Mouse (Mus musculus) spleen, adult 2 months (tissue): ENCODE measurements around the gene Gm49325. TPM values are rescaled to one million over a fixed set of nuclear protein-coding genes. Genes with fewer than 3 reads are reported as not detected.
A peak's percentile ranks its signal among the peaks of the same experiment; 100 is the strongest.

Experiments used
- DNase-seq, 2 experiments: peaks; one replicate each; pipeline versions ENCODE4 v3.0.0 to v3.0.0-alpha.2; 2012 to 2021; ENCODE audit warnings: low spot score in 2 of 2, low read depth in 1 of 2
- H3K27ac ChIP-seq: fragments of 200-500 bp; 2 replicates; pipeline ENCODE4 v1.5.1; 2012; ENCODE audit warnings: low read length, inconsistent platforms; ENCODE audit not compliant: insufficient read depth
- H3K27me3 ChIP-seq: fragments of 200-500 bp; 2 replicates; pipeline ENCODE4 v1.6.1; 2012; ENCODE audit warnings: mild to moderate bottlenecking, moderate library complexity, low read length, inconsistent platforms; ENCODE audit not compliant: control insufficient read depth, insufficient read depth
- H3K36me3 ChIP-seq: fragments of 200-500 bp; 2 replicates; pipeline ENCODE4 v1.6.1; 2012; ENCODE audit warnings: mild to moderate bottlenecking, low read length, inconsistent platforms; ENCODE audit not compliant: control insufficient read depth, insufficient read depth
- H3K4me1 ChIP-seq: fragments of 200-500 bp; 2 replicates; pipeline ENCODE4 v1.6.1; 2011; ENCODE audit warnings: inconsistent platforms; ENCODE audit not compliant: control insufficient read depth, insufficient read depth, insufficient read length
- H3K4me3 ChIP-seq: fragments of 200-500 bp; 2 replicates; pipeline ENCODE4 v1.5.1; 2011; ENCODE audit warnings: mild to moderate bottlenecking, inconsistent platforms; ENCODE audit not compliant: insufficient read depth, insufficient read length; ENCODE audit errors: extremely low read depth
- CTCF ChIP-seq: fragments of 200-500 bp; IDR thresholded peaks from 2 replicates; pipeline ENCODE4 v1.5.1; 2011; ENCODE audit warnings: mild to moderate bottlenecking, inconsistent platforms; ENCODE audit not compliant: insufficient read depth, insufficient read length, insufficient replicate concordance; ENCODE audit errors: extremely low read depth
- POLR2A ChIP-seq: fragments of 200-500 bp; IDR thresholded peaks from 2 replicates; pipeline ENCODE4 v1.6.1; 2011; ENCODE audit warnings: low read depth, low read length, inconsistent platforms
- WGBS: fragments of 180-500 bp; shearing (Covaris S2); methylation state at CpG from one replicate; pipeline ENCODE4 v1.1.7; 2018; 5-methylcytosine and 5-hydroxymethylcytosine counted together
- polyA plus RNA-seq: library from polyadenylated mRNA; depleted of rRNA; stranded (reverse); fragments of >200 nt; gene quantifications from 2 replicates; pipeline ENCODE4 v1.2.3, GENCODE M21; 2012

The Gm49325 gene
- polyA plus RNA-seq, 1 experiment: not detected

DNA sequence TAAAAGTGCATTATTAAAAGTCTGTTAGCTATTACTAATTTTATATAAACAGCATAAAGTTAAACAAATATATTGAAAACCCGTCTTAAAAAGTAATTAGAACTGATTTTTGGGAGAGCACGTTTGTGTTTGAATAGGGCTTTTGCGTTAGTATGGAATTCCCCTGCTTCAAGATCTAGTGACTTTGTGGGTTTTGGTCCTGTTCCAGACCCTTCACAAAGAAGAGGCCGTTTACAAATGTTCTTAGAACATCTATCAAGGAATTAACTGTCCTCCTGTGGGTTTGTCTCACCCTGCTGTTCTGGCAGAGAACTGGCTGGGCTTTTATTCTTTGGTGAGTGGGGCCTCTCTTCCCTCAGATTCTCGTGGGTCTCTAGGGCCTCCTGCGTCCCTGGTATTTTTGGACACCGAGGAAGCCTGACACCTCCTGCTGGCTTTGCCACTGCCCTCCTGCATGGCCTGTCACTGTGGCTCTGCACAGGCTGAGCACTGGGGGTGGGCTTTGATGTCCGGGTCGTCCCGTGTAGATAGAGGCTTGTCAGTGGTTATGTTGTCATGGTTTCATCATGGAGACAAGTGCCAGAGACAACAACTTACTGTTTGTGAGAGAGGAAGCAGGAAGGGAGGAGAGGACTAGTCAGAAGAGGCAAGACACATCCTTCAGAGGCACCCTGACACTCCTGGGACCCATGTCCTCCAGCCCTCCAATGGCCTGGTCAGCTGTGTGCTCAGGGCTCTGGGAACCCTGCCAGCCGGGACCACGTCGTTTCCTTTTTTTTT lies 28.6 kb downstream of the Gm49325 start:
- Histone ChIP-seq H3K36me3 (peaks cover 9% of the 10 kb centered on the region), H3K27ac (peak overlapping the region; percentile 67)

GRCm38 (mm10) chr10:77636234-77636922 lies 30.4 kb downstream of the Gm49325 start:
- H3K4me1 ChIP-seq: peaks cover 9% of the 10 kb centered on the region; the same call in 1 of the 2 replicates
- H3K27ac ChIP-seq: no peak overlapping the region
- H3K4me3 ChIP-seq: no peak overlapping the region
- 96% methylated on average over 7 of the region's 7 CpGs for WGBS
- no peak for DNase-seq
- H3K27me3 ChIP-seq: no peaks in the 10 kb centered on the region
- TF ChIP-seq POLR2A: no peak
- H3K36me3 ChIP-seq: peaks cover 11% of the 10 kb centered on the region

More for the DNA sequence above, 28.6 kb downstream of the Gm49325 start:
- 45% methylated on average over 13 of the region's 13 CpGs for WGBS
- TF ChIP-seq POLR2A (no peak), CTCF (no peak)
- no peaks in the 10 kb centered on the region for H3K27me3 ChIP-seq
- DNase-seq: no peak
- peaks cover 9% of the 10 kb centered on the region; the same call in 1 of the 2 replicates for H3K4me1 ChIP-seq
- H3K4me3 ChIP-seq: no peak overlapping the region

DNA sequence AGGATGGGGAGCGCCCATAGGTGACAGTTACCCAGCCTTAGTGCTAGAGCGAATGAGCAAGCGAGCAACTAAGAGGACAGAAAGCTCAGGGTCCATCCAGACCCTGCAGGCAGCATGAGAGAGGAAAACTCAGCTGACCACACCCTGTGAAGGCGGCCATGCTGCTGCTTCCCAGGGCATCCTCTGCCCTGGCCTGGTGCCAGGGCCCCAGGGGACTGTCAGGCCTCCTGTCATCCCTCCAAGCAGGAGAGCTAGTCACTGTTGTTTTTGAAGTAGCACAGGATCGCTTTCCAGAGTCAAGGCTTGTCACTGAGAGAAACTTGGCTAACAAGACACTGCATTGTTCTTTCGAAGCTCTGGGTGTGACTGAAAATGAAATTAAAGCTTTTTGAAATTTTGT lies 33.0 kb downstream of the Gm49325 start:
- Histone ChIP-seq H3K4me3 (no peak overlapping the region), H3K4me1 (peaks cover 7% of the 10 kb centered on the region; the same call in 1 of the 2 replicates), H3K27ac (no peak overlapping the region), H3K36me3 (peaks cover 27% of the 10 kb centered on the region), H3K27me3 (no peaks in the 10 kb centered on the region)
- DNase-seq: no peak
- no peak for TF ChIP-seq CTCF
- TF ChIP-seq POLR2A: no peak
- 96% methylated on average over 6 of the region's 6 CpGs for WGBS

DNA sequence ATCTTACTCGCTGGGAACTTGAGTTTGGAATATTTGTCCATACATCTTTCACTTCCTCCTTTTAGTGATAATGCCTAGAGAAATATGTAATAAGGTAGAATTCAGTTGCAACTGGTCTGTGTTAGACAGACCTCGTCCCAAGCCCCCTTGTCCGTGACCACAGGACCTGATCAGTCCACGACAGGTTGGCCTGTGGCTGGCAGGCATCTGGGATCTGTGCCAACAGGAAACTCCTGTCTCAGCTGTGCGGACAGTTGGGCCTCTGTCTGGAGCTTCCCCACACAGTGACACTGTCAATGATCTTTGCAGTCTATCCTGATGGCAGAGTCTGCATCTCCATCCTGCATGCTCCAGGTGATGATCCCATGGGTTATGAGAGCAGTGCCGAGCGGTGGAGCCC lies 37.2 kb downstream of the Gm49325 start:
- 60% methylated on average over 7 of the region's 7 CpGs for WGBS
- Histone ChIP-seq H3K4me1 (no peaks in the 10 kb centered on the region), H3K36me3 (peaks cover 46% of the 10 kb centered on the region), H3K27me3 (no peaks in the 10 kb centered on the region), H3K4me3 (no peak overlapping the region), H3K27ac (no peak overlapping the region)
- no peak for DNase-seq
- no peak for TF ChIP-seq CTCF
- TF ChIP-seq POLR2A: no peak

DNA sequence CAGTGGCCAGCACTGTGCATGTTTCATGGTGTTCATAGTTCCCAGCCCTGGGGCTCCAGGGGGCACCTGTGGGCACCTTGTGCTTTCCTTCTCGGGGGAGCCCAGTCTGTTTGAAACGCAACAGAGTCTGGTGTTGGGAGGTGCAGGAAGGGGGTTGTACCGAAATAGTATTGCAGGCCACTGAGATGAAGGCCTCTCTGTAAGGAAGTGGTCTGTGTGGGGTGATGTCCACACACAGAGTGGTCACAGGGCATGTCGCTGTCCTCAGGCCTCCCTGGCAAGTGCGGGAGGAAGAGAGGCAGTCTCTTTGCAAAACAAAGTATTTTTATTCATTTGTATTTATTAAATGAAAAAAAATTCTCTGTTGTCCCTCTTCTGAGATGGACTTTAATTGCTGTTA lies 39.6 kb downstream of the Gm49325 start:
- Histone ChIP-seq H3K36me3 (peaks cover 41% of the 10 kb centered on the region), H3K4me1 (no peaks in the 10 kb centered on the region), H3K27ac (no peak overlapping the region), H3K27me3 (no peaks in the 10 kb centered on the region), H3K4me3 (no peak overlapping the region)
- WGBS: 71% methylated on average over 5 of the region's 5 CpGs
- TF ChIP-seq CTCF: no peak
- TF ChIP-seq POLR2A: no peak
- no peak for DNase-seq

DNA sequence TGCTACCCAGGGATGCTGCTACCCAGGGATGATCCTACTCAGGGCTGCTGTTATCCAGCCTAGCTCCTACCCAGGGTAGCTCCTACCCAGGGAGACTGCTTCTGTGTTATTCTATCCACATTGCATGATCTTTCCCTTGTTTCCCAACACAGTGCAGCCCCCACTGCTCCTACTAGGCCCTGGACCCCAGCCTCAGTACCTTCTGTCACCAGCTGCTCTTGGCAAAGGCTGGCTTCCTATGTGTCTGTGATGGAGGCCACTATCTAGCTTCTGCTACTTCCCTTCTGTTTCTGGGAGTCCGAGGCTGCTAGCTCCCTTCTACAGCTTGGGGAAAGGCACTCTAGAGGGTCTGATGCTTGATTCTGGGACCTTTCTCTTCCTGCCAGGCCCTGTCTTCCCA lies 41.5 kb downstream of the Gm49325 start:
- WGBS: 42% methylated on average over 1 of the region's 1 CpGs

GRCm38 (mm10) chr10:77647901-77648300 lies 41.9 kb downstream of the Gm49325 start:
- TF ChIP-seq CTCF: no peak
- no peak for TF ChIP-seq POLR2A

More for the DNA sequence above, 41.5 kb downstream of the Gm49325 start:
- TF ChIP-seq POLR2A (no peak), CTCF (no peak)
- H3K4me3 ChIP-seq: no peak overlapping the region
- peaks cover 33% of the 10 kb centered on the region for H3K36me3 ChIP-seq
- H3K27ac ChIP-seq: no peak overlapping the region
- no peak for DNase-seq
- H3K27me3 ChIP-seq: no peaks in the 10 kb centered on the region
- H3K4me1 ChIP-seq: no peaks in the 10 kb centered on the region

More at GRCm38 (mm10) chr10:77647901-77648300, 41.9 kb downstream of the Gm49325 start:
- Histone ChIP-seq H3K36me3 (peaks cover 31% of the 10 kb centered on the region), H3K27ac (no peak overlapping the region), H3K4me3 (no peak overlapping the region), H3K27me3 (no peaks in the 10 kb centered on the region), H3K4me1 (no peaks in the 10 kb centered on the region)
- 86% methylated on average over 8 of the region's 8 CpGs for WGBS
- no peak for DNase-seq
